Mouse (Mus musculus) hindbrain, embryonic 15.5 days (tissue): ENCODE measurements at regions not wholly inside any gene's neighbourhood (a gene's known extent, or its start where the extent isn't known, plus 50 kb on each side); places are given as distances from the start of the nearest gene placed in this dataset.

Experiments
- ATAC-seq: fragments of 200-750 bp; cut with Nextera tagmentation; 2 replicates; pipeline ENCODE4 v1.8.0; 2017; ENCODE audit warnings: low read depth, moderate number of reproducible peaks, moderate TSS enrichment; ENCODE audit not compliant: low FRiP score
- H3K27ac ChIP-seq: fragments of 300-500 bp; sonication (generic); replicated peaks from 2 replicates; pipeline ENCODE4 v1.5.1; 2015; ENCODE audit warnings: mild to moderate bottlenecking, inconsistent platforms
- H3K27me3 ChIP-seq: fragments of 300-500 bp; sonication (generic); 2 replicates; pipeline ENCODE4 v1.6.1; 2015; ENCODE audit warnings: control low read depth, inconsistent platforms
- H3K36me3 ChIP-seq: fragments of 300-500 bp; sonication (generic); 2 replicates; pipeline ENCODE4 v1.6.1; 2015; ENCODE audit warnings: control low read depth, inconsistent platforms
- H3K4me1 ChIP-seq: fragments of 300-500 bp; sonication (generic); replicated peaks from 2 replicates; pipeline ENCODE4 v1.6.1; 2015; ENCODE audit warnings: control low read depth, inconsistent platforms
- H3K4me2 ChIP-seq: fragments of 300-500 bp; sonication (generic); 2 replicates; pipeline ENCODE4 v1.6.1; 2015; ENCODE audit warnings: moderate library complexity, mild to moderate bottlenecking, inconsistent platforms
- H3K4me3 ChIP-seq: fragments of 300-500 bp; sonication (generic); 2 replicates; pipeline ENCODE4 v1.5.1; 2015; ENCODE audit warnings: mild to moderate bottlenecking, inconsistent platforms
- H3K9ac ChIP-seq: fragments of 300-500 bp; sonication (generic); 2 replicates; pipeline ENCODE4 v1.6.1; 2015; ENCODE audit warnings: inconsistent platforms
- H3K9me3 ChIP-seq: fragments of 300-500 bp; sonication (generic); 2 replicates; pipeline ENCODE4 v1.6.1; 2016; ENCODE audit warnings: control low read depth, inconsistent platforms
- WGBS: fragments of 180-500 bp; shearing (Covaris S2); methylation state at CpG from one replicate; pipeline ENCODE4 v1.1.7; 2015; 5-methylcytosine and 5-hydroxymethylcytosine counted together

GRCm38 (mm10) chr1:167945615-167946252 lies 256.7 kb downstream of the Lmx1a start:
- 64% methylated on average over 9 of the region's 9 CpGs for whole genome bisulfite sequencing

GRCm38 (mm10) chr1:167947866-167948265 lies 258.8 kb downstream of the Lmx1a start:
- 74% methylated on average over 7 of the region's 7 CpGs for WGBS
- no peaks in the 10 kb centered on the region for H3K9me3 ChIP-seq
- H3K4me1 ChIP-seq = peaks cover 7% of the 10 kb centered on the region; the same call in 1 of the 2 replicates
- peak; percentile 65; the same call in 1 of the 2 replicates for ATAC-seq
- no peak overlapping the region for H3K27ac ChIP-seq
- no peak overlapping the region for H3K4me3 ChIP-seq
- no peak overlapping the region for H3K4me2 ChIP-seq
- no peaks in the 10 kb centered on the region for H3K27me3 ChIP-seq
- no peaks in the 10 kb centered on the region for H3K36me3 ChIP-seq
- H3K9ac ChIP-seq = no peak overlapping the region

More at GRCm38 (mm10) chr1:167945615-167946252, 256.7 kb downstream of the Lmx1a start:
- H3K36me3 ChIP-seq = no peaks in the 10 kb centered on the region
- H3K4me3 ChIP-seq = no peak overlapping the region
- H3K27me3 ChIP-seq = no peaks in the 10 kb centered on the region
- H3K9ac ChIP-seq = no peak overlapping the region
- peaks cover 11% of the 10 kb centered on the region for H3K4me1 ChIP-seq
- no peak overlapping the region for H3K4me2 ChIP-seq
- H3K27ac ChIP-seq = no peak overlapping the region
- H3K9me3 ChIP-seq = no peaks in the 10 kb centered on the region
- no peak for ATAC-seq

GRCm38 (mm10) chr1:167951717-167952116 lies 262.7 kb downstream of the Lmx1a start:
- ATAC-seq = no peak
- no peaks in the 10 kb centered on the region for H3K9me3 ChIP-seq
- H3K27me3 ChIP-seq = no peaks in the 10 kb centered on the region
- H3K4me2 ChIP-seq = no peak overlapping the region
- H3K4me3 ChIP-seq = no peak overlapping the region
- H3K9ac ChIP-seq = no peak overlapping the region
- no peaks in the 10 kb centered on the region for H3K36me3 ChIP-seq
- peaks cover 7% of the 10 kb centered on the region; the same call in 1 of the 2 replicates for H3K4me1 ChIP-seq
- no peak overlapping the region for H3K27ac ChIP-seq

GRCm38 (mm10) chr1:167958531-167958930 lies 269.5 kb downstream of the Lmx1a start:
- Histone ChIP-seq H3K4me2 (no peak overlapping the region), H3K27me3 (no peaks in the 10 kb centered on the region), H3K9me3 (no peaks in the 10 kb centered on the region), H3K4me1 (0 out of 2 replicates have a peak, but pooled peaks cover 4% of the 10 kb centered on the region), H3K36me3 (no peaks in the 10 kb centered on the region), H3K9ac (no peak overlapping the region), H3K27ac (no peak overlapping the region), H3K4me3 (no peak overlapping the region)
- no peak for ATAC-seq
- 93% methylated on average over 6 of the region's 6 CpGs for WGBS

- no peak overlapping the region for H3K27ac ChIP-seq
- H3K9me3 ChIP-seq = no peaks in the 10 kb centered on the region
- no peaks in the 10 kb centered on the region for H3K27me3 ChIP-seq
- no peak for ATAC-seq
- no peak overlapping the region for H3K9ac ChIP-seq
- no peaks in the 10 kb centered on the region for H3K4me1 ChIP-seq
- no peak overlapping the region for H3K4me3 ChIP-seq
- WGBS = 33% methylated on average over 3 of the region's 3 CpGs
- no peak overlapping the region for H3K4me2 ChIP-seq
- no peaks in the 10 kb centered on the region for H3K36me3 ChIP-seq
These were observed 280.5 kb downstream of the Lmx1a start for GRCm38 (mm10) chr1:167969545-167969944.

GRCm38 (mm10) chr1:167969985-167970384 lies 280.9 kb downstream of the Lmx1a start:
- Histone ChIP-seq H3K4me2 (no peak overlapping the region), H3K36me3 (no peaks in the 10 kb centered on the region), H3K9ac (no peak overlapping the region), H3K9me3 (no peaks in the 10 kb centered on the region), H3K4me1 (no peaks in the 10 kb centered on the region), H3K27me3 (no peaks in the 10 kb centered on the region), H3K27ac (no peak overlapping the region), H3K4me3 (no peak overlapping the region)
- WGBS = 24% methylated on average over 5 of the region's 5 CpGs
- ATAC-seq = no peak

GRCm38 (mm10) chr1:167976708-167977107 lies 287.7 kb downstream of the Lmx1a start:
- no peaks in the 10 kb centered on the region for H3K9me3 ChIP-seq
- H3K36me3 ChIP-seq = no peaks in the 10 kb centered on the region
- H3K9ac ChIP-seq = no peak overlapping the region
- H3K27me3 ChIP-seq = no peaks in the 10 kb centered on the region
- no peaks in the 10 kb centered on the region for H3K4me1 ChIP-seq
- H3K4me3 ChIP-seq = no peak overlapping the region
- no peak overlapping the region for H3K27ac ChIP-seq
- H3K4me2 ChIP-seq = no peak overlapping the region
- ATAC-seq = no peak
- WGBS = 88% methylated on average over 3 of the region's 3 CpGs

GRCm38 (mm10) chr1:167979187-167979586 lies 290.1 kb downstream of the Lmx1a start:
- no peak for ATAC-seq
- WGBS = 85% methylated on average over 3 of the region's 3 CpGs

GRCm38 (mm10) chr1:167979588-167979987 lies 290.6 kb downstream of the Lmx1a start:
- Histone ChIP-seq H3K27ac (no peak overlapping the region), H3K4me3 (no peak overlapping the region), H3K9ac (no peak overlapping the region), H3K27me3 (no peaks in the 10 kb centered on the region), H3K36me3 (no peaks in the 10 kb centered on the region), H3K9me3 (no peaks in the 10 kb centered on the region), H3K4me1 (no peaks in the 10 kb centered on the region), H3K4me2 (no peak overlapping the region)
- WGBS = 93% methylated on average over 5 of the region's 5 CpGs
- ATAC-seq = no peak

More at GRCm38 (mm10) chr1:167979187-167979586, 290.1 kb downstream of the Lmx1a start:
- Histone ChIP-seq H3K9ac (no peak overlapping the region), H3K4me3 (no peak overlapping the region), H3K4me1 (no peaks in the 10 kb centered on the region), H3K27me3 (no peaks in the 10 kb centered on the region), H3K9me3 (no peaks in the 10 kb centered on the region), H3K4me2 (no peak overlapping the region), H3K27ac (no peak overlapping the region), H3K36me3 (no peaks in the 10 kb centered on the region)

- Histone ChIP-seq H3K27me3 (no peaks in the 10 kb centered on the region), H3K4me1 (no peaks in the 10 kb centered on the region), H3K4me3 (no peak overlapping the region), H3K9ac (no peak overlapping the region), H3K27ac (no peak overlapping the region), H3K9me3 (no peaks in the 10 kb centered on the region), H3K36me3 (no peaks in the 10 kb centered on the region), H3K4me2 (no peak overlapping the region)
- 94% methylated on average over 2 of the region's 2 CpGs for WGBS
- ATAC-seq = no peak
These were observed 292.3 kb downstream of the Lmx1a start for GRCm38 (mm10) chr1:167981292-167981691.

- no peak overlapping the region for H3K4me3 ChIP-seq
- ATAC-seq = no peak
- H3K27ac ChIP-seq = no peak overlapping the region
- H3K9ac ChIP-seq = no peak overlapping the region
- WGBS = 71% methylated on average over 3 of the region's 3 CpGs
- no peaks in the 10 kb centered on the region for H3K9me3 ChIP-seq
- no peak overlapping the region for H3K4me2 ChIP-seq
- H3K4me1 ChIP-seq = no peaks in the 10 kb centered on the region
- no peaks in the 10 kb centered on the region for H3K27me3 ChIP-seq
- no peaks in the 10 kb centered on the region for H3K36me3 ChIP-seq
These were observed 318.4 kb downstream of the Lmx1a start for GRCm38 (mm10) chr1:168007456-168007855.

GRCm38 (mm10) chr1:168008216-168008615 lies 319.2 kb downstream of the Lmx1a start:
- no peak overlapping the region for H3K4me3 ChIP-seq
- WGBS = 83% methylated on average over 1 of the region's 1 CpGs
- H3K9ac ChIP-seq = no peak overlapping the region
- ATAC-seq = no peak
- H3K27ac ChIP-seq = no peak overlapping the region
- H3K27me3 ChIP-seq = no peaks in the 10 kb centered on the region
- H3K4me1 ChIP-seq = no peaks in the 10 kb centered on the region
- H3K4me2 ChIP-seq = no peak overlapping the region
- no peaks in the 10 kb centered on the region for H3K9me3 ChIP-seq
- no peaks in the 10 kb centered on the region for H3K36me3 ChIP-seq

GRCm38 (mm10) chr1:168010416-168010815 lies 321.4 kb downstream of the Lmx1a start:
- no peak overlapping the region for H3K4me2 ChIP-seq
- no peak overlapping the region for H3K4me3 ChIP-seq
- 57% methylated on average over 5 of the region's 5 CpGs for WGBS
- H3K27me3 ChIP-seq = no peaks in the 10 kb centered on the region
- no peak overlapping the region for H3K9ac ChIP-seq
- no peaks in the 10 kb centered on the region for H3K9me3 ChIP-seq
- no peak overlapping the region for H3K27ac ChIP-seq
- H3K36me3 ChIP-seq = no peaks in the 10 kb centered on the region
- H3K4me1 ChIP-seq = no peaks in the 10 kb centered on the region
- ATAC-seq = no peak
